In genomic region chr17:33746011-33746410, GRCm38 (mm10) we compare ENCODE assay signal across 8 mouse cellular contexts. TPM values are rescaled to one million over a fixed set of nuclear protein-coding genes. Genes with fewer than 3 reads are reported as not detected.
DNase-seq lines count a peak whose midpoint lies in the region; ATAC-seq and TF ChIP-seq lines count a peak whose summit lies in the region.

No protein-coding gene starts in this region.

- no peak for TF ChIP-seq POLR2A in thymus, adult 2 months (IDR thresholded peaks at IDR 0.05; ENCODE audit: control insufficient read depth, extremely low read depth, insufficient read depth, low read length, poor library complexity)

- no peaks in the 10 kb centered on the region for H3K27me3 ChIP-seq in hindbrain, postnatal 0 days (ENCODE audit: insufficient read depth, low read length)
- no peaks in the 10 kb centered on the region for H3K27me3 ChIP-seq in hindbrain, embryonic 13.5 days
- H3K27me3 ChIP-seq in heart, embryonic 14.5 days (ENCODE audit: control insufficient read depth, insufficient read depth, low read length): no peaks in the 10 kb centered on the region
- H3K27me3 ChIP-seq in liver, postnatal 0 days (ENCODE audit: insufficient read depth, low read length): no peaks in the 10 kb centered on the region
- H3K27me3 ChIP-seq in thymus, adult 2 months (ENCODE audit: control insufficient read depth, insufficient read depth, low read length): no peaks in the 10 kb centered on the region

- no peaks in the 10 kb centered on the region for H3K4me1 ChIP-seq in hindbrain, postnatal 0 days (ENCODE audit: insufficient read depth, low read length)
- no peaks in the 10 kb centered on the region for H3K4me1 ChIP-seq in hindbrain, embryonic 13.5 days (replicated peaks)
- H3K4me1 ChIP-seq in heart, embryonic 14.5 days (ENCODE audit: control insufficient read depth in 2 of 2, insufficient read depth in 2 of 2, low read length in 2 of 2): peaks cover 0 to 7% of the 10 kb centered on the region in 2 experiments; a peak in 2 of 4 replicates
- peaks cover 3% of the 10 kb centered on the region; the same call in 1 of the 2 replicates for H3K4me1 ChIP-seq in liver, postnatal 0 days (ENCODE audit: insufficient read depth)
- no peaks in the 10 kb centered on the region for H3K4me1 ChIP-seq in thymus, adult 2 months (replicated peaks; ENCODE audit: control insufficient read depth, insufficient read depth, low read length)

- peak; percentile 72 for ATAC-seq in hindbrain, postnatal 0 days
- ATAC-seq in hindbrain, embryonic 13.5 days (ENCODE audit: low FRiP score): no peak
- ATAC-seq in heart, embryonic 14.5 days (ENCODE audit: insufficient number of reproducible peaks, insufficient read depth, low FRiP score, low read depth): peak; percentile 60
- peak; percentile 72 for ATAC-seq in liver, postnatal 0 days

- H3K27ac ChIP-seq in hindbrain, postnatal 0 days: no peak overlapping the region
- H3K27ac ChIP-seq in hindbrain, embryonic 13.5 days: no peak overlapping the region
- H3K27ac ChIP-seq in heart, embryonic 14.5 days (replicated peaks in 1 of 2; ENCODE audit: control insufficient read depth in 1 of 2, insufficient read depth in 1 of 2, low read depth in 2 of 2, low read length in 2 of 2): no peak overlapping the region
- no peak overlapping the region for H3K27ac ChIP-seq in liver, postnatal 0 days (ENCODE audit: low read depth)
- no peak overlapping the region for H3K27ac ChIP-seq in thymus, adult 2 months (ENCODE audit: control insufficient read depth, insufficient read depth, low read length)

- no peak overlapping the region for H3K4me3 ChIP-seq in hindbrain, postnatal 0 days (ENCODE audit: low read length)
- no peak overlapping the region for H3K4me3 ChIP-seq in hindbrain, embryonic 13.5 days
- no peak overlapping the region for H3K4me3 ChIP-seq in heart, embryonic 14.5 days (ENCODE audit: control insufficient read depth in 1 of 2, insufficient read depth in 1 of 2, low read depth in 1 of 2, low read length in 2 of 2)
- no peak overlapping the region for H3K4me3 ChIP-seq in liver, postnatal 0 days (ENCODE audit: low read depth, low read length)
- no peak overlapping the region for H3K4me3 ChIP-seq in thymus, adult 2 months (ENCODE audit: control insufficient read depth, insufficient read depth, low read length)

- H3K4me2 ChIP-seq in hindbrain, postnatal 0 days (ENCODE audit: low read depth, low read length): no peak overlapping the region
- no peak overlapping the region for H3K4me2 ChIP-seq in hindbrain, embryonic 13.5 days
- H3K4me2 ChIP-seq in heart, embryonic 14.5 days (ENCODE audit: low read length): no peak overlapping the region
- no peak overlapping the region for H3K4me2 ChIP-seq in liver, postnatal 0 days (ENCODE audit: low read depth, low read length)

- peaks cover 17% of the 10 kb centered on the region for H3K36me3 ChIP-seq in hindbrain, postnatal 0 days (ENCODE audit: insufficient read depth, low read length)
- H3K36me3 ChIP-seq in hindbrain, embryonic 13.5 days: peaks cover 53% of the 10 kb centered on the region
- H3K36me3 ChIP-seq in heart, embryonic 14.5 days (ENCODE audit: control insufficient read depth, insufficient read depth, low read length): peaks cover 53% of the 10 kb centered on the region
- H3K36me3 ChIP-seq in liver, postnatal 0 days (replicated peaks; ENCODE audit: insufficient read depth, low read length): peaks cover 30% of the 10 kb centered on the region
- H3K36me3 ChIP-seq in thymus, adult 2 months (ENCODE audit: control insufficient read depth, insufficient read depth, low read length): peaks cover 35% of the 10 kb centered on the region

- no peak overlapping the region for H3K9ac ChIP-seq in hindbrain, postnatal 0 days (replicated peaks; ENCODE audit: low read length)
- no peak overlapping the region for H3K9ac ChIP-seq in hindbrain, embryonic 13.5 days
- H3K9ac ChIP-seq in heart, embryonic 14.5 days (ENCODE audit: low read length): no peak overlapping the region
- H3K9ac ChIP-seq in liver, postnatal 0 days (replicated peaks): no peak overlapping the region

- no peaks in the 10 kb centered on the region for H3K9me3 ChIP-seq in hindbrain, postnatal 0 days (ENCODE audit: low read length)
- H3K9me3 ChIP-seq in hindbrain, embryonic 13.5 days: 0 out of 2 replicates have a peak, but pooled peaks cover 7% of the 10 kb centered on the region
- peaks cover 6% of the 10 kb centered on the region; the same call in 1 of the 2 replicates for H3K9me3 ChIP-seq in heart, embryonic 14.5 days (ENCODE audit: control insufficient read depth, low read length)
- no peaks in the 10 kb centered on the region for H3K9me3 ChIP-seq in liver, postnatal 0 days (ENCODE audit: low read length)

- peak; percentile 67 for DNase-seq in hindbrain, postnatal 0 days (ENCODE audit: low spot score)
- peak; percentile 83 for DNase-seq in adipocyte (ENCODE audit: low spot score)
- peak; percentile 53 for DNase-seq in liver, postnatal 0 days
- no peak for DNase-seq in thymus, adult 2 months
- no peak for DNase-seq in left cerebral cortex, adult 9 months (ENCODE audit: low spot score in 2 of 2)
- DNase-seq in urinary bladder, postnatal 25 days (ENCODE audit: low spot score): no peak

- TF ChIP-seq EP300 in liver, postnatal 0 days (IDR thresholded peaks at IDR 0.05; ENCODE audit: low read depth): no peak

- WGBS in hindbrain, postnatal 0 days: 56% methylated on average over 2 of the region's 2 CpGs
- WGBS in hindbrain, embryonic 13.5 days: 80% methylated on average over 2 of the region's 2 CpGs
- 38% methylated on average over 2 of the region's 2 CpGs for WGBS in heart, embryonic 14.5 days
- WGBS in liver, postnatal 0 days (ENCODE audit: insufficient replicate concordance): 38% methylated on average over 2 of the region's 2 CpGs
- 62% methylated on average over 2 of the region's 2 CpGs for WGBS in thymus, adult 2 months

- peak; percentile 65 for TF ChIP-seq CTCF in hindbrain, postnatal 0 days (IDR thresholded peaks at IDR 0.05; ENCODE audit: low read depth)
- peak; percentile 86 for TF ChIP-seq CTCF in liver, postnatal 0 days (IDR thresholded peaks at IDR 0.05; ENCODE audit: low read depth)
- TF ChIP-seq CTCF in thymus, adult 2 months (IDR thresholded peaks at IDR 0.05; ENCODE audit: borderline replicate concordance, control insufficient read depth, extremely low read depth, insufficient read depth, low read length, poor library complexity): no peak

RNA-seq across cellular contexts. Expression of gene Rab11b, which starts 14.3 kb away (rescaled TPM):
- 123 and 163 TPM in 2 replicates for total RNA-seq in hindbrain, postnatal 0 days (2014; rRNA removed)
- polyA plus RNA-seq in hindbrain, postnatal 0 days (2015; fragmentation: Nextera tagmentation; extraction: Ambion mirVana): 546 and 583 TPM in 2 replicates
- 494 and 549 TPM in 2 replicates for polyA plus RNA-seq in hindbrain, embryonic 13.5 days (2015; fragmentation: Nextera tagmentation; extraction: Ambion mirVana)
- polyA plus RNA-seq in heart, embryonic 14.5 days (2014; fragmentation: Nextera tagmentation; extraction: Ambion mirVana): 300 and 314 TPM in 2 replicates
- 80.4 and 88.9 TPM in 2 replicates for polyA plus RNA-seq in liver, postnatal 0 days (2015; fragmentation: Nextera tagmentation; extraction: Ambion mirVana)
- 464 and 542 TPM in 2 replicates for polyA plus RNA-seq in thymus, adult 2 months (2012; rRNA removed)

RNA-seq across cellular contexts. Expression of gene March2, which starts 27.5 kb away (rescaled TPM):
- total RNA-seq in hindbrain, postnatal 0 days (2014; rRNA removed): 118 and 137 TPM in 2 replicates
- polyA plus RNA-seq in hindbrain, postnatal 0 days (2015; fragmentation: Nextera tagmentation; extraction: Ambion mirVana): 73.8 and 77.1 TPM in 2 replicates
- polyA plus RNA-seq in hindbrain, embryonic 13.5 days (2015; fragmentation: Nextera tagmentation; extraction: Ambion mirVana): 68.4 and 69.1 TPM in 2 replicates
- polyA plus RNA-seq in heart, embryonic 14.5 days (2014; fragmentation: Nextera tagmentation; extraction: Ambion mirVana): 71.0 and 85.3 TPM in 2 replicates
- polyA plus RNA-seq in liver, postnatal 0 days (2015; fragmentation: Nextera tagmentation; extraction: Ambion mirVana): 137 and 144 TPM in 2 replicates
- polyA plus RNA-seq in thymus, adult 2 months (2012; rRNA removed): 119 and 120 TPM in 2 replicates

RNA-seq across cellular contexts. Expression of gene Angptl4, which starts 35.6 kb away (rescaled TPM):
- total RNA-seq in hindbrain, postnatal 0 days (2014; rRNA removed): 24.0 and 24.7 TPM in 2 replicates
- polyA plus RNA-seq in hindbrain, postnatal 0 days (2015; fragmentation: Nextera tagmentation; extraction: Ambion mirVana): 31.9 and 37.5 TPM in 2 replicates
- polyA plus RNA-seq in hindbrain, embryonic 13.5 days (2015; fragmentation: Nextera tagmentation; extraction: Ambion mirVana): 23.5 and 24.7 TPM in 2 replicates
- 13.5 and 16.4 TPM in 2 replicates for polyA plus RNA-seq in heart, embryonic 14.5 days (2014; fragmentation: Nextera tagmentation; extraction: Ambion mirVana)
- 64.4 and 93.5 TPM in 2 replicates for polyA plus RNA-seq in liver, postnatal 0 days (2015; fragmentation: Nextera tagmentation; extraction: Ambion mirVana)
- 23.0 TPM in 2 replicates for polyA plus RNA-seq in thymus, adult 2 months (2012; rRNA removed)

RNA-seq across cellular contexts. Expression of gene Hnrnpm, which starts 59.4 kb away (rescaled TPM):
- total RNA-seq in hindbrain, postnatal 0 days (2014; rRNA removed): 49.2 and 55.7 TPM in 2 replicates
- polyA plus RNA-seq in hindbrain, postnatal 0 days (2015; fragmentation: Nextera tagmentation; extraction: Ambion mirVana): 124 and 133 TPM in 2 replicates
- 241 and 245 TPM in 2 replicates for polyA plus RNA-seq in hindbrain, embryonic 13.5 days (2015; fragmentation: Nextera tagmentation; extraction: Ambion mirVana)
- polyA plus RNA-seq in heart, embryonic 14.5 days (2014; fragmentation: Nextera tagmentation; extraction: Ambion mirVana): 185 and 197 TPM in 2 replicates
- polyA plus RNA-seq in liver, postnatal 0 days (2015; fragmentation: Nextera tagmentation; extraction: Ambion mirVana): 91.9 and 96.6 TPM in 2 replicates
- polyA plus RNA-seq in thymus, adult 2 months (2012; rRNA removed): 217 and 220 TPM in 2 replicates

Comparison
In these comparisons a context has a peak if more than half of its experiments do, and no peak if none do; other contexts are left out.
1. DNase-seq: peak in hindbrain, postnatal 0 days (single experiment), adipocyte (single experiment) and liver, postnatal 0 days (single experiment); none in thymus, adult 2 months (single experiment), left cerebral cortex, adult 9 months (0 of 2) and urinary bladder, postnatal 25 days (single experiment).